27 mouse cellular contexts compared by ENCODE assay signal in the genomic region with DNA sequence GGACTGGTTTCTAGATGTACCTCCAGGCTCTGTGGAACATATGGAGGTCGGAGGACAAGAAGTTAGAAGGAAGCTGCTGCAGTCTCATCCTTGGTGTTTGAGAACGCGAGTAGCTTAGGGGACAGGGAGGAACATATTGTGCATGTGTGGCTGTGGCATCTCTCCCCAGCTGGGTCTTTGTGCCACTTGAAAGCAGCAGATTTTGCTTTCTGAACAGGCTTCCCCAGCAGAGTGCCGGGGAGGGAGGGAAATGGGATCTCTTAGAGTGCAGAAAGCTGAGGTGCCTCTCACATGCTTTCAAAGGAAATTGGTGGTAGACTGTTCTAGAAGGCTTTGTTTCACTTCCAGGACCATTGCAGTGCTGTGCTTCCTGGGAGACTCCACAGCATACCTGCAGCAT.
DNase-seq lines count a peak whose midpoint lies in the region; TF ChIP-seq lines count a peak whose summit lies in the region.
"Had no signal": no experiment of that assay in that cellular context is flagged by ENCODE, and none has a peak within 500 bp of the region (broad histone marks: within the 10 kb centered on the region; RNA-seq: fewer than 3 reads in every experiment).

No protein-coding gene starts in this region.

- no peak for TF ChIP-seq POLR2A in brain, embryonic 14.5 days (IDR thresholded peaks at IDR 0.05; ENCODE audit: borderline replicate concordance, extremely low read depth, insufficient read depth, insufficient read length, poor library complexity, severe bottlenecking)

- TF ChIP-seq CTCF in brain, embryonic 14.5 days (IDR thresholded peaks at IDR 0.05; ENCODE audit: borderline replicate concordance, extremely low read depth, insufficient read depth, insufficient read length) = no peak
- no peak for TF ChIP-seq CTCF in layer of hippocampus, adult 2 months (conservative IDR thresholded peaks at IDR 0.05)

- H3K4me3 ChIP-seq in layer of hippocampus, adult 2 months = no peak overlapping the region
- H3K4me3 ChIP-seq: embryonic facial prominence, embryonic 13.5 days; hindbrain, embryonic 12.5 days; intestine, embryonic 15.5 days; limb, embryonic 13.5 days; lung, embryonic 15.5 days; myocyte; neural tube, embryonic 13.5 days had no signal

- H3K27ac ChIP-seq in layer of hippocampus, adult 2 months = no peak overlapping the region; the same call in 1 of the 2 replicates
- H3K27ac ChIP-seq: embryonic facial prominence, embryonic 13.5 days; hindbrain, embryonic 12.5 days; hindbrain, postnatal 0 days; intestine, embryonic 15.5 days; kidney, postnatal 0 days; limb, embryonic 13.5 days; lung, embryonic 15.5 days; neural tube, embryonic 13.5 days had no signal

- DNase-seq in right cerebral cortex, postnatal 10 days (ENCODE audit: low spot score in 2 of 2) = peak; percentile 44 to 53
- no peak for DNase-seq in right cerebral cortex, adult 18-20 months
- DNase-seq in brain, embryonic 14.5 days (ENCODE audit: low read depth) = peak; percentile 48
- DNase-seq in layer of hippocampus, adult 2 months (ENCODE audit: low spot score in 2 of 2) = peak; percentile 15 to 30
- DNase-seq in layer of hippocampus, postnatal 14 days (ENCODE audit: low spot score in 2 of 2) = peak; percentile 22 to 34
- no peak for DNase-seq in natural killer cell, adult 2 months (ENCODE audit: low spot score in 2 of 2)
- DNase-seq in urinary bladder, postnatal 4 days (ENCODE audit: low spot score in 2 of 2) = no peak
- DNase-seq in urinary bladder, postnatal 14 days (ENCODE audit: low spot score) = no peak
- DNase-seq: adrenal gland, adult 8-10 months; cerebellum, adult 11-12 months; cerebellum, adult 9-11 months; embryo, embryonic 11 days; gastrocnemius, postnatal 25 days; heart, postnatal 36 days; kidney, adult 2 months; kidney, postnatal 4 days; lung, postnatal 36 days; right cerebral cortex, postnatal 14 days had no signal

Comparison
In these comparisons a context has a peak if more than half of its experiments do, and no peak if none do; other contexts are left out.
1. DNase-seq: peak in right cerebral cortex, postnatal 10 days (2 of 2), brain, embryonic 14.5 days (single experiment), layer of hippocampus, adult 2 months (2 of 2) and layer of hippocampus, postnatal 14 days (2 of 2); none in right cerebral cortex, adult 18-20 months (single experiment), natural killer cell, adult 2 months (0 of 2), urinary bladder, postnatal 4 days (0 of 2) and urinary bladder, postnatal 14 days (single experiment).